Mouse (Mus musculus): ENCODE data around the gene Ltv1. TPM values are rescaled to one million over a fixed set of nuclear protein-coding genes. Genes with fewer than 3 reads are reported as not detected.

Ltv1 gene
- polyA plus RNA-seq, 1 experiment from 2014 or later = 69.1 TPM

- 68% methylated on average over 4 of the region's 4 CpGs for WGBS
- no peak for ATAC-seq (ENCODE audit: insufficient number of reproducible peaks, insufficient read depth, low FRiP score, low TSS enrichment, low read depth)
- Histone ChIP-seq H3K27me3 (no peaks in the 10 kb centered on the region), H3K4me3 (no peak overlapping the region), H3K36me3 (no peaks in the 10 kb centered on the region), H3K4me1 (no peaks in the 10 kb centered on the region), H3K9me3 (no peaks in the 10 kb centered on the region), H3K9ac (no peak overlapping the region), H3K27ac (no peak overlapping the region), H3K4me2 (no peak overlapping the region)
Observed at GRCm38 (mm10) chr10:13160913-13161312, 32.1 kb downstream of the Ltv1 start.

GRCm38 (mm10) chr10:13155377-13155776 lies 37.6 kb downstream of the Ltv1 start:
- WGBS = 80% methylated on average over 5 of the region's 5 CpGs
- no peaks in the 10 kb centered on the region for H3K27me3 ChIP-seq
- H3K36me3 ChIP-seq = no peaks in the 10 kb centered on the region
- H3K4me3 ChIP-seq = no peak overlapping the region
- ATAC-seq (ENCODE audit: insufficient number of reproducible peaks, insufficient read depth, low FRiP score, low TSS enrichment, low read depth) = no peak
- H3K9ac ChIP-seq = no peak overlapping the region
- H3K9me3 ChIP-seq = no peaks in the 10 kb centered on the region
- H3K27ac ChIP-seq = no peak overlapping the region
- H3K4me2 ChIP-seq = no peak overlapping the region
- H3K4me1 ChIP-seq = no peaks in the 10 kb centered on the region

- H3K36me3 ChIP-seq = no peaks in the 10 kb centered on the region
- no peak for ATAC-seq (ENCODE audit: insufficient number of reproducible peaks, insufficient read depth, low FRiP score, low TSS enrichment, low read depth)
- no peak overlapping the region for H3K9ac ChIP-seq
- H3K4me1 ChIP-seq = no peaks in the 10 kb centered on the region
- H3K9me3 ChIP-seq = no peaks in the 10 kb centered on the region
- 74% methylated on average over 4 of the region's 4 CpGs for WGBS
- no peaks in the 10 kb centered on the region for H3K27me3 ChIP-seq
- H3K4me2 ChIP-seq = no peak overlapping the region
- H3K27ac ChIP-seq = no peak overlapping the region
- H3K4me3 ChIP-seq = no peak overlapping the region
Observed at GRCm38 (mm10) chr10:13152811-13153364, 40.1 kb downstream of the Ltv1 start.

- no peaks in the 10 kb centered on the region for H3K9me3 ChIP-seq
- H3K27ac ChIP-seq = no peak overlapping the region
- H3K9ac ChIP-seq = no peak overlapping the region
- whole genome bisulfite sequencing = 83% methylated on average over 5 of the region's 5 CpGs
- no peaks in the 10 kb centered on the region for H3K36me3 ChIP-seq
- ATAC-seq (ENCODE audit: insufficient number of reproducible peaks, insufficient read depth, low FRiP score, low TSS enrichment, low read depth) = no peak
- no peaks in the 10 kb centered on the region for H3K4me1 ChIP-seq
- no peaks in the 10 kb centered on the region for H3K27me3 ChIP-seq
- H3K4me2 ChIP-seq = no peak overlapping the region
- H3K4me3 ChIP-seq = no peak overlapping the region
Observed at GRCm38 (mm10) chr10:13151353-13151752, 41.6 kb downstream of the Ltv1 start.

GRCm38 (mm10) chr10:13150435-13150834 lies 42.5 kb downstream of the Ltv1 start:
- no peak overlapping the region for H3K27ac ChIP-seq
- 49% methylated on average over 3 of the region's 3 CpGs for WGBS

GRCm38 (mm10) chr10:13140434-13140833 lies 52.5 kb downstream of the Ltv1 start:
- Histone ChIP-seq H3K4me2 (no peak overlapping the region), H3K27me3 (no peaks in the 10 kb centered on the region), H3K36me3 (no peaks in the 10 kb centered on the region), H3K9me3 (no peaks in the 10 kb centered on the region), H3K9ac (no peak overlapping the region), H3K4me1 (peaks cover 10% of the 10 kb centered on the region), H3K27ac (peak overlapping the region; percentile 55; the same call in 1 of the 2 replicates), H3K4me3 (no peak overlapping the region)
- whole genome bisulfite sequencing = 59% methylated on average over 2 of the region's 2 CpGs
- ATAC-seq (ENCODE audit: insufficient number of reproducible peaks, insufficient read depth, low FRiP score, low TSS enrichment, low read depth) = no peak

More at GRCm38 (mm10) chr10:13150435-13150834, 42.5 kb downstream of the Ltv1 start:
- Histone ChIP-seq H3K36me3 (no peaks in the 10 kb centered on the region), H3K9ac (no peak overlapping the region), H3K4me1 (no peaks in the 10 kb centered on the region), H3K4me2 (no peak overlapping the region), H3K4me3 (no peak overlapping the region), H3K27me3 (no peaks in the 10 kb centered on the region), H3K9me3 (no peaks in the 10 kb centered on the region)
- ATAC-seq (ENCODE audit: insufficient number of reproducible peaks, insufficient read depth, low FRiP score, low TSS enrichment, low read depth) = no peak

- H3K4me3 ChIP-seq = no peak overlapping the region
- H3K9me3 ChIP-seq = no peaks in the 10 kb centered on the region
- ATAC-seq (ENCODE audit: insufficient number of reproducible peaks, insufficient read depth, low FRiP score, low TSS enrichment, low read depth) = no peak
- 89% methylated on average over 6 of the region's 6 CpGs for WGBS
- H3K4me2 ChIP-seq = no peak overlapping the region
- H3K9ac ChIP-seq = no peak overlapping the region
- H3K27me3 ChIP-seq = no peaks in the 10 kb centered on the region
- H3K27ac ChIP-seq = no peak overlapping the region
- peaks cover 10% of the 10 kb centered on the region for H3K4me1 ChIP-seq
- no peaks in the 10 kb centered on the region for H3K36me3 ChIP-seq
Observed at GRCm38 (mm10) chr10:13137906-13138305, 55.1 kb downstream of the Ltv1 start.

- H3K4me3 ChIP-seq = no peak overlapping the region
Observed at GRCm38 (mm10) chr10:13135751-13136150, 57.2 kb downstream of the Ltv1 start.

GRCm38 (mm10) chr10:13135276-13135675 lies 57.7 kb downstream of the Ltv1 start:
- no peak overlapping the region for H3K27ac ChIP-seq
- no peaks in the 10 kb centered on the region for H3K27me3 ChIP-seq
- H3K4me3 ChIP-seq = no peak overlapping the region
- no peak overlapping the region for H3K4me2 ChIP-seq
- WGBS = 95% methylated on average over 7 of the region's 7 CpGs
- H3K4me1 ChIP-seq = 0 out of 2 replicates have a peak, but pooled peaks cover 2% of the 10 kb centered on the region
- no peaks in the 10 kb centered on the region; the same call in 1 of the 2 replicates for H3K36me3 ChIP-seq
- no peaks in the 10 kb centered on the region for H3K9me3 ChIP-seq
- no peak overlapping the region for H3K9ac ChIP-seq
- ATAC-seq (ENCODE audit: insufficient number of reproducible peaks, insufficient read depth, low FRiP score, low TSS enrichment, low read depth) = no peak

More at GRCm38 (mm10) chr10:13135751-13136150, 57.2 kb downstream of the Ltv1 start:
- Histone ChIP-seq H3K9ac (no peak overlapping the region), H3K27me3 (no peaks in the 10 kb centered on the region), H3K4me1 (peaks cover 5% of the 10 kb centered on the region), H3K36me3 (no peaks in the 10 kb centered on the region; the same call in 1 of the 2 replicates), H3K4me2 (no peak overlapping the region), H3K9me3 (no peaks in the 10 kb centered on the region), H3K27ac (no peak overlapping the region)
- no peak for ATAC-seq (ENCODE audit: insufficient number of reproducible peaks, insufficient read depth, low FRiP score, low TSS enrichment, low read depth)
- WGBS = 93% methylated on average over 7 of the region's 7 CpGs

- no peaks in the 10 kb centered on the region for H3K27me3 ChIP-seq
- no peak overlapping the region for H3K4me3 ChIP-seq
- no peak for ATAC-seq (ENCODE audit: insufficient number of reproducible peaks, insufficient read depth, low FRiP score, low TSS enrichment, low read depth)
- H3K27ac ChIP-seq = no peak overlapping the region
- H3K4me1 ChIP-seq = no peaks in the 10 kb centered on the region
- H3K36me3 ChIP-seq = peaks cover 3% of the 10 kb centered on the region; the same call in 1 of the 2 replicates
- WGBS = 89% methylated on average over 4 of the region's 4 CpGs
- H3K9ac ChIP-seq = no peak overlapping the region
- no peak overlapping the region for H3K4me2 ChIP-seq
- H3K9me3 ChIP-seq = no peaks in the 10 kb centered on the region
Observed at GRCm38 (mm10) chr10:13133850-13134249, 59.1 kb downstream of the Ltv1 start.

Measured in embryonic facial prominence, embryonic 13.5 days (tissue).